Mouse (Mus musculus): ENCODE data around the gene Npm3. TPM values are rescaled to one million over a fixed set of nuclear protein-coding genes. Genes with fewer than 3 reads are reported as not detected.
A peak's percentile ranks its signal among the peaks of the same experiment; 100 is the strongest.

The Npm3 gene
- polyA plus RNA-seq (2014; fragmentation: Nextera tagmentation; extraction: Ambion mirVana): 15.9 and 19.5 TPM in 2 replicates

GRCm38 (mm10) chr19:45749243-45750043 lies at the start of gene Npm3:
Gene Npm3 (minus strand): TSS chr19:45749591.
- H3K27me3 ChIP-seq (ENCODE audit: control insufficient read depth, insufficient read depth, low read length): peaks cover 18% of the 10 kb centered on the region
- H3K9me3 ChIP-seq (ENCODE audit: control insufficient read depth, low read length): no peaks in the 10 kb centered on the region
- H3K27ac ChIP-seq (replicated peaks; ENCODE audit: low read depth, low read length): no peak within 1 kb of the TSS
- peaks cover 14% of the 10 kb centered on the region for H3K4me1 ChIP-seq (ENCODE audit: control insufficient read depth, insufficient read depth, low read length)
- H3K9ac ChIP-seq (ENCODE audit: low read length): peak within 1 kb of the TSS; percentile 89
- ATAC-seq (ENCODE audit: insufficient number of reproducible peaks, low FRiP score, low TSS enrichment, low read depth): peak; percentile 66; the same call in 1 of the 2 replicates
- peak; percentile 94 for DNase-seq (ENCODE audit: low spot score)
- H3K4me3 ChIP-seq (ENCODE audit: low read depth, low read length): peak within 1 kb of the TSS; percentile 64
- peak within 1 kb of the TSS; percentile 95 for H3K4me2 ChIP-seq (ENCODE audit: low read depth, severe bottlenecking)
- under 1% methylated on average over 52 of the region's 60 CpGs for WGBS
- peaks cover 10% of the 10 kb centered on the region; the same call in 1 of the 2 replicates for H3K36me3 ChIP-seq (ENCODE audit: control insufficient read depth, insufficient read depth, low read length)

- ATAC-seq (ENCODE audit: insufficient number of reproducible peaks, low FRiP score, low TSS enrichment, low read depth) (no peak), DNase-seq (ENCODE audit: low spot score) (no peak)
- Histone ChIP-seq H3K36me3 (ENCODE audit: control insufficient read depth, insufficient read depth, low read length) (no peaks in the 10 kb centered on the region), H3K9ac (ENCODE audit: low read length) (no peak overlapping the region), H3K4me3 (ENCODE audit: low read depth, low read length) (no peak overlapping the region), H3K9me3 (ENCODE audit: control insufficient read depth, low read length) (no peaks in the 10 kb centered on the region), H3K4me2 (ENCODE audit: low read depth, severe bottlenecking) (no peak overlapping the region), H3K27me3 (ENCODE audit: control insufficient read depth, insufficient read depth, low read length) (no peaks in the 10 kb centered on the region), H3K27ac (replicated peaks; ENCODE audit: low read depth, low read length) (no peak overlapping the region), H3K4me1 (ENCODE audit: control insufficient read depth, insufficient read depth, low read length) (peaks cover 8% of the 10 kb centered on the region; the same call in 1 of the 2 replicates)
- 74% methylated on average over 15 of the region's 15 CpGs for WGBS
These were observed 47.5 kb upstream of the Npm3 start for GRCm38 (mm10) chr19:45796879-45797278.

- ATAC-seq (ENCODE audit: insufficient number of reproducible peaks, low FRiP score, low TSS enrichment, low read depth) (no peak), DNase-seq (ENCODE audit: low spot score) (peak; percentile 73)
- no peaks in the 10 kb centered on the region for H3K9me3 ChIP-seq (ENCODE audit: control insufficient read depth, low read length)
- 0 out of 2 replicates have a peak overlapping the region, but pooled peaks have one; percentile 8 for H3K4me3 ChIP-seq (ENCODE audit: low read depth, low read length)
- no peak overlapping the region for H3K9ac ChIP-seq (ENCODE audit: low read length)
- no peak overlapping the region for H3K27ac ChIP-seq (replicated peaks; ENCODE audit: low read depth, low read length)
- H3K4me2 ChIP-seq (ENCODE audit: low read depth, severe bottlenecking): peak overlapping the region; percentile 43
- H3K27me3 ChIP-seq (ENCODE audit: control insufficient read depth, insufficient read depth, low read length): no peaks in the 10 kb centered on the region
- H3K4me1 ChIP-seq (ENCODE audit: control insufficient read depth, insufficient read depth, low read length): peaks cover 8% of the 10 kb centered on the region; the same call in 1 of the 2 replicates
- 9% methylated on average over 14 of the region's 15 CpGs for WGBS
- no peaks in the 10 kb centered on the region for H3K36me3 ChIP-seq (ENCODE audit: control insufficient read depth, insufficient read depth, low read length)
These were observed 46.7 kb upstream of the Npm3 start for GRCm38 (mm10) chr19:45796061-45796556.

GRCm38 (mm10) chr19:45795406-45795944 lies 46.1 kb upstream of the Npm3 start:
- no peaks in the 10 kb centered on the region for H3K27me3 ChIP-seq (ENCODE audit: control insufficient read depth, insufficient read depth, low read length)
- DNase-seq (ENCODE audit: low spot score) (no peak), ATAC-seq (ENCODE audit: insufficient number of reproducible peaks, low FRiP score, low TSS enrichment, low read depth) (no peak)
- H3K4me3 ChIP-seq (ENCODE audit: low read depth, low read length): no peak overlapping the region
- no peak overlapping the region for H3K9ac ChIP-seq (ENCODE audit: low read length)
- no peak overlapping the region for H3K27ac ChIP-seq (replicated peaks; ENCODE audit: low read depth, low read length)
- WGBS: 27% methylated on average over 15 of the region's 15 CpGs
- no peaks in the 10 kb centered on the region for H3K9me3 ChIP-seq (ENCODE audit: control insufficient read depth, low read length)
- H3K36me3 ChIP-seq (ENCODE audit: control insufficient read depth, insufficient read depth, low read length): no peaks in the 10 kb centered on the region
- H3K4me2 ChIP-seq (ENCODE audit: low read depth, severe bottlenecking): peak overlapping the region; percentile 43
- H3K4me1 ChIP-seq (ENCODE audit: control insufficient read depth, insufficient read depth, low read length): peaks cover 8% of the 10 kb centered on the region; the same call in 1 of the 2 replicates

GRCm38 (mm10) chr19:45794718-45795117 lies 45.3 kb upstream of the Npm3 start:
- no peak overlapping the region for H3K9ac ChIP-seq (ENCODE audit: low read length)
- peaks cover 8% of the 10 kb centered on the region; the same call in 1 of the 2 replicates for H3K4me1 ChIP-seq (ENCODE audit: control insufficient read depth, insufficient read depth, low read length)
- no peak for ATAC-seq (ENCODE audit: insufficient number of reproducible peaks, low FRiP score, low TSS enrichment, low read depth)
- H3K27ac ChIP-seq (replicated peaks; ENCODE audit: low read depth, low read length): no peak overlapping the region
- no peak overlapping the region for H3K4me2 ChIP-seq (ENCODE audit: low read depth, severe bottlenecking)
- no peak for DNase-seq (ENCODE audit: low spot score)
- no peaks in the 10 kb centered on the region for H3K27me3 ChIP-seq (ENCODE audit: control insufficient read depth, insufficient read depth, low read length)
- 66% methylated on average over 6 of the region's 6 CpGs for WGBS
- no peak overlapping the region for H3K4me3 ChIP-seq (ENCODE audit: low read depth, low read length)
- no peaks in the 10 kb centered on the region for H3K9me3 ChIP-seq (ENCODE audit: control insufficient read depth, low read length)
- no peaks in the 10 kb centered on the region for H3K36me3 ChIP-seq (ENCODE audit: control insufficient read depth, insufficient read depth, low read length)

- Histone ChIP-seq H3K4me1 (ENCODE audit: control insufficient read depth, insufficient read depth, low read length) (peaks cover 8% of the 10 kb centered on the region; the same call in 1 of the 2 replicates), H3K27ac (replicated peaks; ENCODE audit: low read depth, low read length) (no peak overlapping the region), H3K4me2 (ENCODE audit: low read depth, severe bottlenecking) (no peak overlapping the region), H3K9me3 (ENCODE audit: control insufficient read depth, low read length) (no peaks in the 10 kb centered on the region), H3K36me3 (ENCODE audit: control insufficient read depth, insufficient read depth, low read length) (no peaks in the 10 kb centered on the region), H3K4me3 (ENCODE audit: low read depth, low read length) (no peak overlapping the region), H3K27me3 (ENCODE audit: control insufficient read depth, insufficient read depth, low read length) (no peaks in the 10 kb centered on the region), H3K9ac (ENCODE audit: low read length) (no peak overlapping the region)
- ATAC-seq (ENCODE audit: insufficient number of reproducible peaks, low FRiP score, low TSS enrichment, low read depth) (no peak), DNase-seq (ENCODE audit: low spot score) (no peak)
- WGBS: 86% methylated on average over 6 of the region's 6 CpGs
These were observed 43.0 kb upstream of the Npm3 start for GRCm38 (mm10) chr19:45792404-45792803.

- DNase-seq (ENCODE audit: low spot score) (no peak), ATAC-seq (ENCODE audit: insufficient number of reproducible peaks, low FRiP score, low TSS enrichment, low read depth) (no peak)
- Histone ChIP-seq H3K4me3 (ENCODE audit: low read depth, low read length) (no peak overlapping the region), H3K9me3 (ENCODE audit: control insufficient read depth, low read length) (no peaks in the 10 kb centered on the region), H3K36me3 (ENCODE audit: control insufficient read depth, insufficient read depth, low read length) (no peaks in the 10 kb centered on the region), H3K4me1 (ENCODE audit: control insufficient read depth, insufficient read depth, low read length) (no peaks in the 10 kb centered on the region), H3K4me2 (ENCODE audit: low read depth, severe bottlenecking) (no peak overlapping the region), H3K27me3 (ENCODE audit: control insufficient read depth, insufficient read depth, low read length) (no peaks in the 10 kb centered on the region), H3K27ac (replicated peaks; ENCODE audit: low read depth, low read length) (no peak overlapping the region), H3K9ac (ENCODE audit: low read length) (no peak overlapping the region)
- 74% methylated on average over 12 of the region's 13 CpGs for WGBS
These were observed 40.8 kb upstream of the Npm3 start for GRCm38 (mm10) chr19:45789888-45790874.

- H3K4me1 ChIP-seq (ENCODE audit: control insufficient read depth, insufficient read depth, low read length): no peaks in the 10 kb centered on the region
- no peak overlapping the region for H3K9ac ChIP-seq (ENCODE audit: low read length)
- ATAC-seq (ENCODE audit: insufficient number of reproducible peaks, low FRiP score, low TSS enrichment, low read depth): no peak
- H3K27ac ChIP-seq (replicated peaks; ENCODE audit: low read depth, low read length): no peak overlapping the region
- 62% methylated on average over 7 of the region's 7 CpGs for WGBS
- H3K9me3 ChIP-seq (ENCODE audit: control insufficient read depth, low read length): no peaks in the 10 kb centered on the region
- no peak overlapping the region for H3K4me3 ChIP-seq (ENCODE audit: low read depth, low read length)
- no peak for DNase-seq (ENCODE audit: low spot score)
- no peaks in the 10 kb centered on the region for H3K36me3 ChIP-seq (ENCODE audit: control insufficient read depth, insufficient read depth, low read length)
- H3K4me2 ChIP-seq (ENCODE audit: low read depth, severe bottlenecking): no peak overlapping the region
- H3K27me3 ChIP-seq (ENCODE audit: control insufficient read depth, insufficient read depth, low read length): no peaks in the 10 kb centered on the region
These were observed 40.0 kb upstream of the Npm3 start for GRCm38 (mm10) chr19:45789365-45789764.

All from limb, embryonic 11.5 days (tissue).